Mouse (Mus musculus): ENCODE data around the gene Ubtd2. TPM values are rescaled to one million over a fixed set of nuclear protein-coding genes. Genes with fewer than 3 reads are reported as not detected.
A peak's percentile ranks its signal among the peaks of the same experiment; 100 is the strongest.

Ubtd2 gene
- total and polyA plus RNA-seq, 2 experiments from 2014 or later, result 32.4 to 61.1 TPM

DNA sequence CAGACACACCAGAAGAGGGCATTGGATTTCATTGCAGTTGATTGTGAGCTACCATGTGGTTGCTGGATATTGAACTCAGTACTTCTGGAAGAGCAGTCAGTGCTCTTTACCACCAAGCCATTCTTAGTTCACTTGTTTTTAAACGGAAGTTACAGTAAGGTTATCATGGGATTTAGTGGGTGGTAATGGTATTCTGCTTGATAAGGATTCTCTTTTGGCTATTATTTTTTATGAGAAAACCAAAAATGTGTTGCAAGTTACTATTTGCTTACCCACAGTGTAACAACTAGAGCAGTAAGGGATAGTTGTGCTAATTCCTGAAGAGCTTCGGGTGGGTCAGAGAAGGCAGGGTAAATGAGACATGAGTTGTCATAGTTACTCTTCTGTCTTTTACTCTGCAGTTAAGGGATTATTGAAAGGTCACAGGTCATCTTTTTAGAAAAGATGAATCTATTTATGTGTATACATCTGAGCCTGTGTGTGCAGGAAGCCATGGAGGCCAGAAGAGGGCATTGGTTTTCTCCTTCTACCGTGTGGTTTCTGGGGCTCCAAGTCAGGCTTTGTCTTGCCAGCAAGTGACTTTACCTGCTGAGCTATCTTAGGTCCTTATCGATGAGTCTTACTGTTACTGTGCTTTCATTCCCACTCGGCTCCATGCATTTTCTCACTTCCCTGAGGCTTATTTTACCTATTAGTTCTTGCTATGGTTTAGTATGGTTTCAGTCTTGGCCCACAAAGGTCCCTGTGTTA lies 20.5 kb downstream of the Ubtd2 start:
- TF ChIP-seq CTCF (IDR thresholded peaks at IDR 0.05), result no peak
- H3K27me3 ChIP-seq (ENCODE audit: insufficient read depth, low read length), result no peaks in the 10 kb centered on the region
- H3K4me2 ChIP-seq (ENCODE audit: low read depth, low read length, poor library complexity, severe bottlenecking), result no peak overlapping the region
- H3K4me1 ChIP-seq (ENCODE audit: insufficient read depth, low read length), result no peaks in the 10 kb centered on the region
- ATAC-seq (ENCODE audit: low FRiP score) (no peak), DNase-seq (ENCODE audit: low spot score) (no peak)
- 77% methylated on average over 5 of the region's 5 CpGs for WGBS
- H3K36me3 ChIP-seq (ENCODE audit: insufficient read depth, low read length), result no peaks in the 10 kb centered on the region
- no peak overlapping the region for H3K9ac ChIP-seq (replicated peaks; ENCODE audit: low read length, poor library complexity, severe bottlenecking)
- H3K9me3 ChIP-seq (ENCODE audit: low read length), result no peaks in the 10 kb centered on the region
- no peak overlapping the region for H3K4me3 ChIP-seq (ENCODE audit: low read depth, low read length)
- no peak overlapping the region for H3K27ac ChIP-seq (ENCODE audit: low read depth, low read length)

DNA sequence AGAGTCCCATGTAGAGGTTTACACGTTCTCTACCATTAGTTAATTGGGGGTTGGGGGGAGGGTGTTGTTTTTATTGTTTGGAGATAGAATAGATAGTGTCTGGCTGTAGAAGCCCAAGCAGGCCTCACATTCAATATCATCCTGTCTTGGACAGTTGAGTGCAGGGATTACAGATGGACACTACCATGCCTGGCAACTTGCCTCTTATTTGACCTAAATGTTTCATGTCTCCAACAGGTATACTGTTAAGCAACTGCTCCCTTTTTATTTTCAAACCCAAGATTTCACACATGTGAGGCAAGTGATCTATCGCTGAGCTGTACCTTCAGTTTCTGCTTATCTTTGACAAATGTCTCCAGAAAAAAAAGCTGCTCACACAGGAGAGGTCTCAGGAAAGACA lies 26.4 kb downstream of the Ubtd2 start:
- Histone ChIP-seq H3K27me3 (ENCODE audit: insufficient read depth, low read length) (no peaks in the 10 kb centered on the region), H3K4me3 (ENCODE audit: low read depth, low read length) (no peak overlapping the region), H3K27ac (ENCODE audit: low read depth, low read length) (no peak overlapping the region), H3K9ac (replicated peaks; ENCODE audit: low read length, poor library complexity, severe bottlenecking) (no peak overlapping the region), H3K9me3 (ENCODE audit: low read length) (no peaks in the 10 kb centered on the region), H3K36me3 (ENCODE audit: insufficient read depth, low read length) (no peaks in the 10 kb centered on the region), H3K4me2 (ENCODE audit: low read depth, low read length, poor library complexity, severe bottlenecking) (no peak overlapping the region), H3K4me1 (ENCODE audit: insufficient read depth, low read length) (no peaks in the 10 kb centered on the region)
- ATAC-seq (ENCODE audit: low FRiP score) (no peak), DNase-seq (ENCODE audit: low spot score) (no peak)
- 82% methylated on average over 2 of the region's 2 CpGs for WGBS
- no peak for TF ChIP-seq CTCF (IDR thresholded peaks at IDR 0.05)

DNA sequence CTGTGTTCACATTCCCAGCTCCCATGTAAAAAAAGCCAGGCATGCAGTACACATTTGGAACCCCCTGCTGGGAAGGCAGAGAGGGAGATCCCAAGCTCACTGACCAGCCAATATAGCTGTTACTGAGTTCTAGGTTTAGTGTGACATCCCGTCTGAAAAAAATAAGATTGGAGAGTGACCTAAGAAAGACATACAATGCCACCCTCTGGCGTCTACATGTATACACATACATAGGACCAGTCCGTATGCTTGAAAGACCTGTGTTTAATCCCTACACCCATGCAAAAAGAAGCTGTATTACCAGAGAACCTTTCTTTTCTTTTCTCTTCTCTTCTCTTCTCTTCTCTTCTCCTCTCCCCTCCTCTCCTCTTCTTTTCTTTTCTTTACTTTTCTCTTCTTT lies 30.1 kb downstream of the Ubtd2 start:
- no peak for ATAC-seq (ENCODE audit: low FRiP score)
- no peak overlapping the region for H3K27ac ChIP-seq (ENCODE audit: low read depth, low read length)
- 69% methylated on average over 3 of the region's 3 CpGs for WGBS

DNA sequence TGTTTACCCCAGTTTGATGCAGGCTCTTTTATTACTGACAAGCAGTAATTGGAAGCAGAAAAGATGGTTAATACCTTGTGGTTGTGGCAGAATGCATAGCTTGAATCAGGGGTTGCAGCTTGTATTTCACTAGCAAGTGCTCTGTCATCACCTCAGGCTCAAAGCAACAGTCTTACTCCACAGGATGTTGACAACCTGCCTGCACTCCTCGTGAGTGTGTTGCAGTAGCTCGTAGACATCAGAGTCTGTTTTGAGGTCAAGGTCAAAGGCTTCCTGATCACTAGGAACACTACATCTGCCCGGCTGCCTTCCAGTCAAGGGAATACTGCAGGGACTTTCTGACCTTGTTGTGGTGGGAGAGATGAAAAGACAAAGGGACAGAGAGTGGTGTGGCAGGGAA lies 31.5 kb downstream of the Ubtd2 start:
- ATAC-seq (ENCODE audit: low FRiP score), result no peak
- no peak for TF ChIP-seq CTCF (IDR thresholded peaks at IDR 0.05)
- no peak overlapping the region for H3K4me3 ChIP-seq (ENCODE audit: low read depth, low read length)
- no peaks in the 10 kb centered on the region for H3K36me3 ChIP-seq (ENCODE audit: insufficient read depth, low read length)
- no peak overlapping the region for H3K9ac ChIP-seq (replicated peaks; ENCODE audit: low read length, poor library complexity, severe bottlenecking)
- H3K4me1 ChIP-seq (ENCODE audit: insufficient read depth, low read length), result no peaks in the 10 kb centered on the region; the same call in 1 of the 2 replicates
- WGBS, result 80% methylated on average over 3 of the region's 3 CpGs
- no peak for DNase-seq (ENCODE audit: low spot score)
- no peaks in the 10 kb centered on the region for H3K9me3 ChIP-seq (ENCODE audit: low read length)
- H3K4me2 ChIP-seq (ENCODE audit: low read depth, low read length, poor library complexity, severe bottlenecking), result no peak overlapping the region
- no peaks in the 10 kb centered on the region for H3K27me3 ChIP-seq (ENCODE audit: insufficient read depth, low read length)
- H3K27ac ChIP-seq (ENCODE audit: low read depth, low read length), result no peak overlapping the region

More for the DNA sequence above, 30.1 kb downstream of the Ubtd2 start:
- H3K4me3 ChIP-seq (ENCODE audit: low read depth, low read length), result no peak overlapping the region
- no peak overlapping the region for H3K4me2 ChIP-seq (ENCODE audit: low read depth, low read length, poor library complexity, severe bottlenecking)
- no peak for TF ChIP-seq CTCF (IDR thresholded peaks at IDR 0.05)
- no peak overlapping the region for H3K9ac ChIP-seq (replicated peaks; ENCODE audit: low read length, poor library complexity, severe bottlenecking)
- no peaks in the 10 kb centered on the region for H3K9me3 ChIP-seq (ENCODE audit: low read length)
- no peaks in the 10 kb centered on the region; the same call in 1 of the 2 replicates for H3K4me1 ChIP-seq (ENCODE audit: insufficient read depth, low read length)
- H3K36me3 ChIP-seq (ENCODE audit: insufficient read depth, low read length), result no peaks in the 10 kb centered on the region
- DNase-seq (ENCODE audit: low spot score), result no peak
- H3K27me3 ChIP-seq (ENCODE audit: insufficient read depth, low read length), result no peaks in the 10 kb centered on the region

DNA sequence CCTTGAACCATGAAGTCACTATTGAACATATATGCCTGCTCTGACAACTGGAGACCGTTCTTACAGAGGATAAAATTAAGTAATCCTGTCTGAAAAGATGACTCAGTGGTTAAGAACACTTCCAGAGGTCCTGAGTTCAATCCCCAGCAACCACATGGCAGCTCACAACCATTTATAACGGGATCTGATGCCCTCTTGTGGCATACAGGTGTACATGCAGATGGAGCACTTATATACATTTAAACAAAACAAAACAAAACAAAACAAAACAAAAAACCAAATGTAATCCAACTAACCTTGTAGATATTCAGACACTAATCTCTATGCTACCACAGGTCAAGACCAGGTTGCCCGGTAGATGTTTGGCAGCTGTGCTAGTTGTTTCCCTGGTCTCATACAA lies 32.3 kb downstream of the Ubtd2 start:
- no peak overlapping the region for H3K9ac ChIP-seq (replicated peaks; ENCODE audit: low read length, poor library complexity, severe bottlenecking)
- no peak overlapping the region for H3K4me2 ChIP-seq (ENCODE audit: low read depth, low read length, poor library complexity, severe bottlenecking)
- H3K36me3 ChIP-seq (ENCODE audit: insufficient read depth, low read length), result no peaks in the 10 kb centered on the region
- WGBS, result 85% methylated on average over 3 of the region's 3 CpGs
- DNase-seq (ENCODE audit: low spot score) (no peak), ATAC-seq (ENCODE audit: low FRiP score) (no peak)
- TF ChIP-seq CTCF (IDR thresholded peaks at IDR 0.05), result peak; percentile 45
- H3K27me3 ChIP-seq (ENCODE audit: insufficient read depth, low read length), result no peaks in the 10 kb centered on the region
- no peaks in the 10 kb centered on the region for H3K9me3 ChIP-seq (ENCODE audit: low read length)
- H3K4me1 ChIP-seq (ENCODE audit: insufficient read depth, low read length), result no peaks in the 10 kb centered on the region; the same call in 1 of the 2 replicates
- H3K27ac ChIP-seq (ENCODE audit: low read depth, low read length), result no peak overlapping the region
- H3K4me3 ChIP-seq (ENCODE audit: low read depth, low read length), result no peak overlapping the region

DNA sequence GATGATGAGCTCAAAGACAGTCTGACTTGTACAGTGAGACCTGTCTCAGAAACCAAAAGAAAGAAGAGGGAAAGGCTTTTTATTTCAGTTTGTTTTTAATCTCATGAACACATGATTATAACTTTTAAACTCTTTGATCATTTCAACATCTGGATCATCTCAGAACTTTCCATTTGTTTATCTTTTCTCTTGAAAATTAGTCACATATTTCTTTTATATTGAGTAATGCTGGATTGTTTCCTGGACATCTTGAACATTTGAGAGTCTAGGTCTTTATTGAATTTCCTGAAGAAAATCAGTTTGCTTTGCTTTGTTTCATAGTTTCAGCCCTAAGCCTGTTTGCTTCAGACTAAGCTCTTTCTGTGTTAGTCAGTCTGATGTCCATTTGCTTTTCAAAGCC lies 33.2 kb downstream of the Ubtd2 start:
- H3K27ac ChIP-seq (ENCODE audit: low read depth, low read length), result no peak overlapping the region
- DNase-seq (ENCODE audit: low spot score), result no peak
- no peak overlapping the region for H3K4me2 ChIP-seq (ENCODE audit: low read depth, low read length, poor library complexity, severe bottlenecking)
- no peaks in the 10 kb centered on the region for H3K9me3 ChIP-seq (ENCODE audit: low read length)
- no peak for TF ChIP-seq CTCF (IDR thresholded peaks at IDR 0.05)
- H3K4me3 ChIP-seq (ENCODE audit: low read depth, low read length), result no peak overlapping the region
- no peaks in the 10 kb centered on the region for H3K27me3 ChIP-seq (ENCODE audit: insufficient read depth, low read length)
- ATAC-seq (ENCODE audit: low FRiP score), result no peak
- H3K36me3 ChIP-seq (ENCODE audit: insufficient read depth, low read length), result no peaks in the 10 kb centered on the region
- no peak overlapping the region for H3K9ac ChIP-seq (replicated peaks; ENCODE audit: low read length, poor library complexity, severe bottlenecking)
- H3K4me1 ChIP-seq (ENCODE audit: insufficient read depth, low read length), result no peaks in the 10 kb centered on the region; the same call in 1 of the 2 replicates
